Mouse (Mus musculus) central nervous system, embryonic 11.5 days (tissue): ENCODE measurements around the gene Eef2kmt. TPM values are rescaled to one million over a fixed set of nuclear protein-coding genes. Genes with fewer than 3 reads are reported as not detected.

Source experiments
- polyA plus RNA-seq: library from polyadenylated mRNA; depleted of rRNA; stranded (reverse); fragments of >200 nt; gene quantifications from 2 replicates; pipeline ENCODE4 v1.2.3, GENCODE M21; 2012; rRNA removed

Eef2kmt gene
- polyA plus RNA-seq = 10.5 and 19.1 TPM in 2 replicates

GRCm38 (mm10) chr16:5255779-5256496 lies at the start of gene Eef2kmt:
Gene Eef2kmt (minus strand): TSS chr16:5255983.

DNA sequence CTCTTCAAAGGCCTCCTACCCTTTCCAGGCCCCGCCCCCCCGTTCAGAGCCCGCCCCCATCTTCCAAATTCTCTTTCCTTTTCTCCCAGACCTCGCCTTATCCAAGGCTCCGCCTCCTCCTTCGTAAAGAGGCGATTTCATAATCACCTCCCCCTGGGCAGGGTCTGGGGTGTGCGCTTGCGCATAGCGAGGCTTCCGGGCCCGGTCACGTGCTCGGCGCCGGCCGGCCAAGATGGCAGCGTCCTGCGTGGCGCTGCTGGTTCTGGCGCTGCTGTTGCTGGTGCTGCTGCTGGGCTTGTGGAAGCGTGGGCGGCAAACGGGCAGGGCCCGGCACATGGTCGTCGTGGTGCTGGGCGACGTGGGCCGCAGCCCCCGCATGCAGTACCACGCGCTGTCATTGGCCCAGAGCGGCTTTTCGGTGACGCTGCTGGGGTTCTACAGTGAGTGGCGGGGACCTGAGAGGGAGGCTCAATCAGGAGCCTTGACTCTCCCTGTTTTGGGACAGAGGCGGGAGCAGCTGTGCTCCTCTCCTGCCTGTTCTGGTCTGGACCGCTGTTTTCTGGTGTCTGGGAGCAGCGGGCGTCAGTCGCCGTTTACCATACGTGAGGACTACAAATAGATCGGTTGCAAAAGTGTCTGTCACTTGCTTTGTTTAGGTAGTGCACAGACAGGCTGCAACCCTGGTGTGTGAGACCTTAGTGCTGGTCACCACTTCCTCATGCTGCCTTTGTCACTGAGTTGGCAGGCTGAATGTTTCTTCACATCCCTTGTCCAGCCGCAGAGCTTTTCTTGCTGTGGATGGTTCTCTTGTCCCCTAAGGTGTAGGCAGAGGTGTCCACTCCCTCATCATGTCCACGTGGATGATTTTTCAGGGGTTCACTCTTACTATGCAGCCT lies 22.1 kb downstream of the Eef2kmt start, which contains the start of gene Alg1:
Gene Alg1, plus strand, starts transcription at position 204 of the 896 bp plus-strand sequence.

DNA sequence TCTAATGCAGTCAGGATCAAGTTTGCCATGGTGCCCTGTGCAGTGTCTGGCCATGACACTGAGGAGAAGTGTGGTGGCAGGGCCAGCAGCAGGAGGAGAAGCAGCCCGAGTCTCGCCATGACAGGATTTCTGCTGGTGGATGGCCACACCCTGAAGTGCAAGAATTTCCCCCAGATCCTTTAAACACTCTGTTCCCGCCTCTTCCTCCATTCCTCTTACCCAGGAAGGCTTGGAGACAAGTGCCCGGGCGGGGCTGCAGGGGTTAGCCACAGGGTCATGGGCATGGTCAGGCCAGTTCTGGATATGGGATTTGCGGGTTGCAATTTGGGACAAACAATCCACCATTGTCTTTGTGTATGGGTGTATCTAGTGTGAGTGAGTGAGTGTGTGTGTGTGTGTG lies 33.6 kb downstream of the Eef2kmt start, which contains the start of gene AU021092:
Gene AU021092, minus strand, starts transcription at position 160 of the 400 bp plus-strand sequence.

DNA sequence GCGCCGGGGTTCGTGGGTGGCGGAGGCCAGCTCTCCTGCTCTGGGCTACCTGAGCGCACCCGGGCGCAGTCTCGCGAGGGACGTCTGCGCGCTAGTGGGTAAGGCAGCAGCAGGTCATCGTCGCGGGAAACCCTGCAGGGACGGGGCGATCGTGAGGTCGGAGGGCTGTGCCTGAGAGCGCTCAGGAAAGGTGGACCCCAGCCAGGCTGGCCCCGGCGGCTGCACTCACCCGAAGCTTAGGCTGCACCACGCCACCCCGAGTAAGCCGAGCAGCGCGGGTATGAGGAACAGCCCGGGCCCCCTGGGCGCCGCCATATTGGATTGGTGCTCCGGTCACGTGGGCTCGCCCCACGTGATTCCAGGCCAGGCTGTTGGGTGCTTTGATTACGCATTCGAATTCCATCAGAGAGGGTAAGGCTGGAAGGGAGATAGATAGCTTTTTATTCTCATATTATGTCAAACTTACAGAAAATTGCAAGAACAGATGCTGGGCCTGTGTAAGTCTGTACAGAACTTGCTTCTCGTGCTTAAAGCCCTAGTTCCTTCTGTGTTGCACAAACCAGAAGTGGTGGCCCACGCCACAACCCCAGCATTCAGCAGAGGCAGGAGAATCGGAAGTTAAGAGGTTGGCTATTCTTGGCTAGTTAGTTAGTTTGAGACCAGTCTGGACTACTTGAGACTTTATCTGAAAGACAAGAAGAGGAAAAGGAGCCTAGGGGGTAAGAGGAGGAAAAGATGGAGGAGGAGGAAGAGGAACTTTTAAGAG lies 51.9 kb downstream of the Eef2kmt start, which contains the start of gene Nagpa:
Gene Nagpa, minus strand, starts transcription at position 345 of the 766 bp plus-strand sequence.

Other genes starting within 250 kb of the Eef2kmt start
- 1.2 and 4.4 TPM in 2 replicates for gene Smim22, start 248.7 kb downstream of the Eef2kmt start, polyA plus RNA-seq
- gene Rogdi, start 242.4 kb downstream of the Eef2kmt start, polyA plus RNA-seq = 54.2 and 68.4 TPM in 2 replicates
- gene Glyr1, start 206.1 kb downstream of the Eef2kmt start, polyA plus RNA-seq = 135 and 148 TPM in 2 replicates
- 27.7 and 38.3 TPM in 2 replicates for gene Ubn1, start 205.9 kb downstream of the Eef2kmt start, polyA plus RNA-seq
- 0.77 and 0.97 TPM in 2 replicates for gene Ppl, start 123.6 kb downstream of the Eef2kmt start, polyA plus RNA-seq
- gene Sec14l5, start 108.9 kb downstream of the Eef2kmt start, polyA plus RNA-seq = 1.2 and 1.3 TPM in 2 replicates
- gene Nagpa, start 52.0 kb downstream of the Eef2kmt start, polyA plus RNA-seq = 7.1 and 11.6 TPM in 2 replicates
- 2.7 and 4.8 TPM in 2 replicates for gene AU021092, start 33.7 kb downstream of the Eef2kmt start, polyA plus RNA-seq
- gene Alg1, start 22.4 kb downstream of the Eef2kmt start, polyA plus RNA-seq = 26.9 and 32.6 TPM in 2 replicates